Mouse (Mus musculus) natural killer cell, adult 2 months (primary cell): ENCODE data around the gene Klhdc2.

ENCODE experiments used
- DNase-seq, 2 experiments: peaks; one replicate each; pipeline ENCODE4 v3.0.0; 2022; ENCODE audit warnings: low spot score in 2 of 2

Gene Klhdc2

GRCm38 (mm10) chr12:69300391-69300790 lies 3.9 kb downstream of the Klhdc2 start:
- DNase-seq: no peak

- DNase-seq: no peak
Measured at GRCm38 (mm10) chr12:69302171-69302570, 5.7 kb downstream of the Klhdc2 start.

GRCm38 (mm10) chr12:69304051-69304450 lies 7.6 kb downstream of the Klhdc2 start:
- no peak for DNase-seq

GRCm38 (mm10) chr12:69306333-69306732 lies 9.9 kb downstream of the Klhdc2 start:
- no peak for DNase-seq

GRCm38 (mm10) chr12:69309659-69310058 lies 13.2 kb downstream of the Klhdc2 start:
- DNase-seq: no peak

GRCm38 (mm10) chr12:69318431-69318830 lies 21.9 kb downstream of the Klhdc2 start:
- DNase-seq: no peak

- no peak for DNase-seq
Measured at GRCm38 (mm10) chr12:69331187-69331586, 34.7 kb downstream of the Klhdc2 start.

- DNase-seq: no peak
Measured at GRCm38 (mm10) chr12:69332147-69332546, 35.7 kb downstream of the Klhdc2 start.

GRCm38 (mm10) chr12:69333547-69333946 lies 37.1 kb downstream of the Klhdc2 start:
- DNase-seq: peak; percentile 32 to 39

GRCm38 (mm10) chr12:69349928-69350327 lies 53.4 kb downstream of the Klhdc2 start:
- no peak for DNase-seq

- no peak for DNase-seq
Measured at GRCm38 (mm10) chr12:69351685-69352084, 55.2 kb downstream of the Klhdc2 start.

- peak; percentile 77 to 85 for DNase-seq
Measured at GRCm38 (mm10) chr12:69356546-69357299, 60.2 kb downstream of the Klhdc2 start, which contains the start of gene Nemf. TSS of gene Nemf (minus strand) at chr12:69357165.

GRCm38 (mm10) chr12:69357300-69357646 lies 60.8 kb downstream of the Klhdc2 start:
- DNase-seq: peak in 1 of 2 experiments; percentile 8
